Mouse (Mus musculus) spleen, postnatal 4 days (tissue): ENCODE measurements around the gene Samd4.

Source experiments
- DNase-seq, 2 experiments: peaks; one replicate each; pipeline ENCODE4 v3.0.0; 2022; ENCODE audit warnings: low spot score in 2 of 2

Gene Samd4

DNA sequence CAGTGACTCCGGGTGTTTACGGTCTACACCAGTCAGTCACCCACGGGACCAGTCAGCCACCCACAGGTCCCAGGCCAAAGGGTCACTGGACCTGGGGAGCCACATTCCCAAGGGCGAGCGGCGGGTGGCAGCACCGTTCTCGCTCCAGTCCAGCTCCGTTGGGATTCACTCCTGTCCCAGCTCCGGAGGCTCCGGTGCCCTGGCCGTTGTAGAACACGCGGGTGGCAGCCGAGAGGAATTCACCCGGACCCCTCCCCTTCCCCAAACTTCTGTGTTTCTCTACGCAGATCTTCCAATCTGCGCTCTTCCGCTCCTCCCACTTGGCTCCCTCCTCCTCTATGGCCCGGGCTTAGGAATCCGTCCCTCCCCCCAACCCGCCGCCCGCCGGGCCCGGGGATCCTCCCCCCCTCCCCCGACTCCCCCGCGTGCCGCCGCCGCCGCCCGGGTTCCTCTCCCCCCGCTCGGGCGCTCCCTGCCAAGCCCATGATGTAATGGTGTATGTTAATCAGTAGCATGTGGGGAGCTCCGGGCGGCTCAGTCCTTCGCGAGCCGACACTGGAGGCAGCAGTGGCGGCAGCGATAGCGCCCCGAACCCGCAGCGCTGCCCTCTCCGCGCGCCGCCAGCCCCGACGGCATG is at the start of gene Samd4:
Gene Samd4, plus strand, starts transcription at position 424 of the 637 bp plus-strand sequence.
- DNase-seq, result peak; percentile 32 to 64

DNA sequence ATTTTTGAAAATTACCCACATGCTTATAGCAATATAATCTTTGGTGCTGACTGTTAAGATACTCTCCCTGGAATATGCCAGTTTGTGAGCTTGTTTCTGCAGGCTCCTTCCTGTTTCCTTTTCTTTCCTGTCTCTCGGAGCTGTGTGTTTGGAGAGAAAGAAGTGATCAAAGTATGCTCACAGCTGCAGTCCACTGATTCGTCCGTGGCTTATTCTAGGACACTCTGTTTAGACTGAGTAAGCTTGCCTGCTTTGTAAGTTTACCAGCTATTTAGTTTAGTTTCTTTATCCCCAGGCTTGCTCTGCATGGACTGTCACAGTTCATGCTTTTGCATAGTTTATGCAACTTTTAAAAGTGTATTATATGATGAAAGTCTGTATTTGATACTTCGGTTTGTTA is 43.3 kb upstream of the Samd4 start:
- DNase-seq, result no peak

DNA sequence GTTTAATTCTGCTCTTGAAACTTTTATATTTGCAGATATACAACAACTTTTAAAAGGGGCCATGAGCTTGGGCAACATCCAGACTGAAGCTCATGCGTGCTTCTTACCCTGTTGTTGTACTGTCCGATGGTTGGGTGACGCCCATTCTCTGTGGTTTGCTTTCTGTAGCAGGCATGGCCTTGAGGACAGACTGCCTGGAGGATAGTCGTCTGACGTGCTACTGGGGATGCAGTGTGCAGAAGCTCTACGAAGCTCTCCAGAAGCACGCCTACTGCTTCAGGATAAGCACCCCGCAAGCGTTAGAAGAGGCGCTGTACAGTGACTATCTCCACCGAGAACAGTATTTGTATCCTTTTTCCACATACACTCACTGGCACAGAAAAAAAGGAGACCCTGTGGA is 36.9 kb upstream of the Samd4 start:
- DNase-seq, result no peak

DNA sequence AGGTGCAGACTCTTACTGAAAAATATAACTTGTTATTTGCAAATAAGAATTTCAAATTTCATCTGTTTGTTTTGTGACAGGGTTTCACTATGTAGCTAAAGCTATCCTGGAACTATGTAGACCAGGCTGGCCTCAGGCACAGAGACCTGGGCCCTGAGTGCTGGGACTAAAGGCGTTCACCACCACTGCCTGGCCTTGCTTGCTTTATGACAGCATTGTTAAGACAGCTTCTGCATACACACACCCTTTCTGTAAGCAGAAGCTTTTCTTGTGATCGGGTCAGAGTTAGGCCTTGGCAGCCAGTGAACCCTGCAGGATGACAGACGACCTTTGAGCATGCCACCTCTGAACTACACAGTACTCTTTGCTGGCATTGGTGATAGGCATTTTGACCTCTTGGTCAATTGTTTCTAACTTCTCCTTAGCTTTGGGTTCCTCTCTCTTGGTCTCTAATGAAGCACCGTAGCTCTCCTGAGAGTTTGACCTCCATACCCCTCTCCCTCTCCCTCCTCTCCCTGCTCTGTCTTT is 34.5 kb upstream of the Samd4 start:
- no peak for DNase-seq

DNA sequence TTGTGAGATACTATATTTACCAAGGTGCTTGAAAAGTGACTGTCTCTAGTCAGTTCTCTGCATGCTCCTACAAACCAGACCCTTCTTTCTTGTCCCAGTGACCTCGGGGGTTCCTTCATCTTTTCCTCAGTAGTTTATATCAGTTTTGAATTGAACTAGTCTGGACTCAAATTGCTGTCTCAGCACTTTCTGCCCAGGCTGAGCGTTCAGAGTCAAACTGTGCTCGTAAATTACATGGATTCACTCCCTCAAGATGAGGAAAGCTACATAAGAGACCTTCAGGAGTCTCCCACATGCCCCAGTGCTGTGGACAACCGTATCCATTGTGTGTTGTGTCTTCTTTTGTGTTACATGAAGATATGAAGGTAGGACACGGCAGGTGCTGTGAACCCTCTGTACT is 33.9 kb upstream of the Samd4 start:
- DNase-seq, result no peak

DNA sequence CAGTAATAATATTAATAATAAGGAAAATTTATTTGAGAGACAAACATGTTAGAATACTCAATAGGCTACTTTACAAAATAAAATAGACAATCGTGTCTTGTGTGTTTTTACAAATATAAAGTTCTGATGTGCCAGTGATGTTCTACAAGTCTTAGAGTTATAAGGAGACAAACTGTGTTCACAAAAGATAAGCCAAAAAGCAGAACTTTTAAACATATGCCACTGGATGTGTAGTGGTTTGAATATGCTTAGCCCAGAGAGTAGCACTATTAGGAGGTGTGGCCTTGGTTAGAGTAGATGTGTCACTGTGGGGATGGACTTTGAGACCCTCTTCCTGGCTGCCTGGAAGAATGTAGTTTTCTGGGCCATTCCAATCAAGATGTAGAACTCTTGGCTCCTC is 32.9 kb upstream of the Samd4 start:
- DNase-seq, result no peak

DNA sequence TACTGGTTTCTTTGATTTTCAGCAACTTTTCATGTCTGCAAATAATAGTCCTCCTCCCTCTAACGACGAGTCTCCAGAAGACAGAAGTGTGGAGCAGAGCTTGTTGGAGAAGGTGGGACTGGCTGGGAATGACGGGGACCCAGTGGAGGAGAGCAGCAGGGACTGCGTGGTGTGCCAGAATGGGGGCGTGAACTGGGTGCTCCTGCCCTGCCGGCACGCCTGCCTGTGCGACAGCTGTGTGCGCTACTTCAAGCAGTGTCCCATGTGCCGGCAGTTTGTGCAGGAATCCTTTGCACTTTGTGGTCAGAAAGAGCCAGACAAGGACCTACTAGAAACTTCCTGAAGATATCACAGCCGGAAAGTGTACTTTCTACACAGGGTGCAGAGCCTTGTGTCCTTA is 29.0 kb upstream of the Samd4 start:
- no peak for DNase-seq

DNA sequence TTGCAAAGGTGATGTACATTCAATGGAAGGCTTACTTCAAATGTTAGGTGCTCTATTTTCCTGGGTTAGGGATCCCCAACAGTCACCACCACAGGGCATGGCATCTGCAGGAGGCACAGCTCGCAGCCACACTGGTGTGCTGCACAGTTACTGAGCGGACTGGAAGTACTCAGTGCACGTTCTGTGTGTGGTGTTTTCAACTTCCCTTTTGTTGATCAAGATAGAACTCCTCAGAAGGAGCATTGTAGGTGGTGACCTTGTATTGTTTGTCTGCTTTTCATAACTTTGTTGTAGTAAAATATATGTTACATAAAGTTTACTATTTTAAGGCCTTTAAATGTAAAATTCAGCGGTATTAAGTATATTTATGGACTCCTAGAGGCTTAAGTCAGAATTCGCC is 19.7 kb upstream of the Samd4 start:
- DNase-seq, result no peak

DNA sequence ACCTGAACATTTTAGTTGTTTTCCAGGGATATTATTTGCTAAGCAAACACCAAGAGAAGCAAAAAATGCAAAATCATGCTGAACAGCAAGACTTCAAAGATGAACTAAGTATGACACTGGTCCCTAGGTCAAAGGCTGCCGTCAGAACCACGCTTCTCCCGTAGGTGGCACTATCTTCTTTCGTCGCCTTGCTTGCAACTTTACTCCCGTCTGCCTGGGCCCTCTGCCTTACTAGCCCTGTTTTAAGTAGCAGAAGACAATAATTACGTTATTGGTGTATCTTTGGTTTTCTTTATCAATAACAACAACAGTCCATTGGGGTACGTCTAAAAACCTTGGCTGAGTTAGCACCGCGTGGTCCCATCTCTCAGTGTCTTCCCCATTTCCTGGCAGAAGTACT is 1.7 kb upstream of the Samd4 start:
- DNase-seq, result peak in 1 of 2 experiments; percentile 31

DNA sequence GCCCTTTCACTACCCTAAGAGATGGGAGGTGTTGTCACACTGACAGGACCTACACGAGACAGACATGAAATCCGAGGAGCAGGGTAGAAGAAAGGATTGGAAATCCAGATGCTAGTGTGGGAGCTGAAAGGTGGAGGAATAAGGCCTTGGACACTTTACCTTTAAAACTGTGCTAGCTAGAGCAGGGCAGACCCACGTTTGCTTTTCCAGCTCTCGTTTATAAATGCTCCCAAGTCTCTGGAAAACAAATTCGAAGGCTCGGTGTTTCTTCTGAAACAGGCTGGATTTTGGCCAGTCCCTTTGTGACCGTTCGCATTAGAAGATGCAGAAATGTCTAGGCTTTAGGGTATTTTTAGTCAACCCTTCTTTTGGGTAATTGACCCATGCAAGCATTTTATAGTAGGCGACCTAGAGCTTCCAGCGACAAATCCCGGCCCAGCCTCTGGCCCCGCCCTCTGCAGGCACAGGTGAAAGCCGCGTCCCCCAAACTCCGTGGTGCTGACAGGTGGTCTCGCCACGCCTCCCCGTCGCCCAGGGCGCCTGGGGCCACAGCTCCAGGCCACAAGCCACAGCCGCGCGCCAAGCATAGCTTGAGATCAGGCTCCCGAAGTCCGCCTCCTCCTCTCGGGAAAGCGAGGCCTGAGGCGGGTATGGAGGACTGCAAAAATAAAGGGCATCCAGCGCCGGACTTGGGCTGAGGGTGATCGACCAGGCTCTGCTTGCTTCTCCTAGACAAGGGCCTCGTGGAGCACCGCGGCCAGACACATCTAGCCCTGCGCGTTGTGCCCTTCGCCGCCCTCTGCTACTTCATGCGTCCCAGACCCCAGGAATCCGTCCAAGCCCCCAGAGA is 848 bp upstream of the Samd4 start:
- no peak for DNase-seq

DNA sequence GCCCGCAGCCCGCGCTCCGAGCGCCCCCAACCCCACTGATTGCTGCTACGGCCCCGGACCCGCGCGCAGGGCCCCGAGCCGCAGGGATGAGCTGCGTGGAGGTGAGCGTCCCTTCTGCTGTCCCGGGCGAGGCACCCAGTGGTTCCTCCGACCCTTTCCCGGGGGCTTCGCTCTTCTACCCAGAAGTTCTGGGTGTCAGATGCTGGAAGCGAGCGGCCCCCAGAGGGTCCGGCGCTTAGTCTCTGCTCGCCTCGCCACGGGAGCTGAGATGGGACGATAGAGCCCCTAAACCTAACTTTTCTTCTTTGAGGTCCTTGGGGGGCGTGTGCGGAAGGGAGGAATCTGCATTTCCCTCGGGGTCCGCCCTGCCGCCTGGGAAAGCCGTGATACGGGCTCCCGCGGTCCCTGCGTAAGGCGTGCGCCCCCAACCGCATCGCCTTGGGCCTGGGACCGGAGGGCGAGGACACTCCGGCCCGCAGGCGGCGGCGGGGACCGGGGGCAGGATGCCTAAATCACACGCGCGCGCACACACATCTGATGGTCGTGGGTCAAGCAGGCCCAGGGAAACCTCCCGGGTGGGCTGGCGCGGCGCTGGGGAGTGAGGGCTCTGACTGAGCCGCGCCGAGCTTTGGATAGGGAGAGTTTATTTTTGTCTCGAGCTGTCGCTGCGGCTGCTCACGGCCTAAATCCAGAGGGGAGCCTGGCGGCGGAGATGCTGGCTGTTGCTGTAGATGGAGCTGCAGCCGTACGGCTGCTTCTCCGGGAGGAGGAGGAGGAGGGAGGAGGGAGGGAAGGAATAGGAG is 615 bp downstream of the Samd4 start:
- peak in 1 of 2 experiments; percentile 65 for DNase-seq

DNA sequence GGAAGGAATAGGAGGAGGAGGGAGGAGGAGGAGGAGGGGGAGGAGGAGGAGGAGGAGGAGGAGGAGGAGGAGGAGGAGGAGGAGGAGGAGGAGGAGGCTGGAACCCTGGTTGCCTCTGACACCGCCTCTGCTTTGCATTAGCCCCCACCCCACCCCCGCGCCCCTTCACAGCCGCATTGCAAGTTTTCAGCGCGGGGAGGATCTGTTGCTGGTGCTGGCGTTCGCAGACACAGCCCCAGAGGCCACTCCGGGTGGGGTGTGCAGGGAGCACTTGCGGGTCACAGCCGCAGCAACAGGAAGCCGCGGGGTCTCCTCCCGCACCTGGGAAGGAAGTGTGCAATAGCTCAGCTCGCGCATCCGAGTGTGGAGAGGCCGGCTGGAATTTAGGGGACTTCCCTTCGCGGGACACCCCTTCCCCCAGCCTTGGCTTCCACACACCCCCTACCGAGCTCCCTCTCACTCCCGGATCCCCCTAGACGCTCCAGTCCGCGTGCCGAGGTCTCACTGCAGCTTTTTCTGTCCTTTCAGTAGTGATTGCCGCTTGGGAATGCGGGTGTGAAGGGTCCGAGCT is 1.3 kb downstream of the Samd4 start:
- DNase-seq, result peak in 1 of 2 experiments; percentile 67

DNA sequence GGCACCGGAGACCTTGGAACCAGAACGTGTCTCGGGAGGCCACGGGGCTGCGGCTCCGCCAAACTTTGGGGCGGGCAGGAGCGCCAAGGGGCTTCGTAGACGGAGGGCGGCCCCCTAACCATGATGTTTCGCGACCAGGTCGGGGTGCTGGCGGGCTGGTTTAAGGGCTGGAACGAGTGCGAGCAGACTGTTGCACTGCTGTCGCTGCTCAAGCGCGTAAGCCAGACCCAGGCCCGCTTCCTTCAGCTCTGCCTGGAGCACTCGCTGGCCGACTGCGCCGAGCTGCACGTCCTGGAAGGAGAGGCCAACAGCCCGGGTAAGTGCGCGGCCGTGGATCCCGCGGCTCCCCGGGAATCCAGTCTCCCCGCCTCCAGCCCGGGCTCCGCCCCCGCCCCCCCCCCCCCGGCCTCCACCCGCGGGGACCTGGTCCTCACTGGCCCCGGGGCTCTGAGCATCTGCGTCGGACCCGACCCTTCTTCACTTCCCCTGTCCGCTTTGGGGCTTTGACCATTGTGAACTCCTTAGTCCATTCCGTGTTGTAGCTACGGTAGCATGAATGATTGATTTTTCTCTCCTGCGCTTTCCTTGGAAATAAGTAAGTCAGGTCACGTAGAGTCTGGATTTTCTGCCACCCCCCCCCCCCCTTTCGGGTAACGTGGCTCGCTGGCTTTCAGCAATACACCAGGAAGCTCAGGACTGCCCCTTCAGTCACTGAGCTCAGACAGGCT is 2.2 kb downstream of the Samd4 start:
- DNase-seq, result peak; percentile 16 to 67

DNA sequence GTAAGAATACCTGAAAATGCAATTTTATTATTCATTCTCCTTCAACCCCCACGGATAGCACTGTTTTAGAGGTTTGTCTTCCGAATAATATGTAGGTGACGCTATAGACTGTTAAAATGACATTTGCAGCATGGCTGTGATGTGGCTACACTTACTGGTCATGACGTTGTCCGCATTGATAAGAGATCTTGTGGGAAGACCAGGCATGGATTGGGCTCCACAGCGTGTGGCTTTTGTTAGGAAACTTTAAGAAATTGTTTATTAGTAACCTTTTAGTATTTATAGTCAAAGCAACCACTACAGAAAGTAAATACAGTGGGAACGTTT is 2.7 kb downstream of the Samd4 start:
- no peak for DNase-seq

DNA sequence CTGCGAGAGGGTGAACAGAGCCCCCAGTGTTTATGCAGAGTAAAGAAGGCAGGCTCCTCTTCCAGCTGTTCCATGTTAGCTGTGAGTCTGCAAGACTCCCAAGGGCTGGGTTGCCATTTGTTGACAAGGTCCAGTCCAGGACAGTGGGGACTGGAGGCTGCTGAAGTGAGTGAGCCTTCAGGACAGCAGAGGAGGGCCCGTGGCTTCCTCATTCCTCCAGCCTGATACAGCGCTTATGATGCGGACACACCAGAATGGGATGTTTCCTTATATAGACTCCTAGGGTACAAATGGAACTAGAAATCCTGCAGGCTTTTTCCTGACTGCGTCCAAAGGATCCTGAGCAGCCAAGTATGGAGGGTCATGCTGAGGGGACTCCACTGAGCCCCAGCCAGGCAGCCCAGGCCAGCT is 3.2 kb downstream of the Samd4 start:
- no peak for DNase-seq

DNA sequence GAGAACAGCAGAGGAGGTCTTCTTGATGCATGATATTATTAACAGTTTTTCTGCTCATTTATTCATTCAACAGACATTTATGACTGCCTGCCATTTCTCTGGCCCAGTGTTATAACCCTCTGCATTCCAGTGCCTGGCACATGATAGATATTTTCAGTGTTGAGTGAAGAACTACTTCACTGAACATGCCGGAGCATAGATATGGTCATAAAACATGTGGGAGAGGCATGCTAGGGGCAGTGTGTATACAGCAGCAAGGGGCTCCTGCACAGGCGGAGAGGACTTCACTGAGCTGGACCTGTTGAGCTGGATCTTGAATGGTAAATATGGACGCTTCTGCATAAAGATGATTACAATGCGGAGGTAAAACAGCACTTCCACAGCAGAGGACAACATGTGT is 6.4 kb downstream of the Samd4 start:
- no peak for DNase-seq

DNA sequence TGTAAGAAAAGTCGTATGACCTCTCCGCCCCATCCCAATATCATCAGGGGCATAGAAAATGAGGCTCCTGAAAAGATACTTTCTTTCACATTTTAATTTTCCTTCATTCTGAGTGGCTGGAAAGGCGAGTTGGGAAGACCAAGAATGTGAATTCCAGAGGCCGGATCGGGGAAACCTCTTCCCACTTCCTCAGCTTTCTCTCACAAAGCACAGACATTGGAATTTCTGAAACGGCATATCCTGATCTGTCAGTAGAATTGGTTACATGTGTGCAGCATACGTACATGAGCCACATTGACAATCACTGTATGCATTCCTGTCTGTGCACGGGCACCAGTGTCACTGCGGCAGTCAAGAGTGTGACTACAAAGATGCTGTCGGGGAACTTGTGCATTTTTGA is 11.3 kb downstream of the Samd4 start:
- no peak for DNase-seq

DNA sequence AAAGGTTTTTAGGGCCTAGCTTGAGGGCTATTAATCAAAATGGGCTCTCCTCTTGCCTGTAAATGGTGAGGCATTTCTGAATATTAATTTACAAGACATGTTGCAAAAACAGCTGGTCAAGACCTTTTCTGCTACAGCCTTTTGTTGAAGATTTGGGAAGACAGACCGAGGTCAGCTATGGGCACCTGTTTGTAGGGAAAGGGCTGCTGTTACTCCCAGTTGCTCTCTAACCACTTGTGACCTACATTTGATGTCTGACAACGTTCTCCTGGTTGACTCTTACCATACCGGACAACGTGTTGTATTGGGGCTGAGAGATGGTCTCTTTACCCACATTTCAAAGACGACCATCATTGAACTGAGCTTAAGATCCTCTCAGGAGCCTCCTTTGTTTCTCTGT is 15.3 kb downstream of the Samd4 start:
- no peak for DNase-seq

DNA sequence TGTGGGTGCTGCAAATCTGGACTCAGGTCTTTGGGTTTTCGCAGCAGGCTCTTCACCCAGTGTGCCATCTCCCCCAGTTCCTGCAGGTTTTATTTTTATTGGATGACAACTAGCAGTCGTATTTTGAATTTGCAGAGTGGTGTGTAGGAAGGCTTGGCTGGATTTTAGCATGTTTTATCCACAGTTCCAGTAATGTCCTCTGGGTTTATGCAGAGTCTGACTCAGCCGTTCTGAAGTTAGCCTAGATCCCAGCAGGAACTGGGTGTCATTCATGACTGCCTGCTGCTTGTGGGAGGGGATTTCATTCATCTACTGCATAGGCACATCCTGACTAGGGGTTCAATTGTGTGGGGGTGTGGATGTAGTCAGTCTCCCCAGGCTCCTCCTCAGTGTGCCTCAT is 16.0 kb downstream of the Samd4 start:
- DNase-seq, result no peak

DNA sequence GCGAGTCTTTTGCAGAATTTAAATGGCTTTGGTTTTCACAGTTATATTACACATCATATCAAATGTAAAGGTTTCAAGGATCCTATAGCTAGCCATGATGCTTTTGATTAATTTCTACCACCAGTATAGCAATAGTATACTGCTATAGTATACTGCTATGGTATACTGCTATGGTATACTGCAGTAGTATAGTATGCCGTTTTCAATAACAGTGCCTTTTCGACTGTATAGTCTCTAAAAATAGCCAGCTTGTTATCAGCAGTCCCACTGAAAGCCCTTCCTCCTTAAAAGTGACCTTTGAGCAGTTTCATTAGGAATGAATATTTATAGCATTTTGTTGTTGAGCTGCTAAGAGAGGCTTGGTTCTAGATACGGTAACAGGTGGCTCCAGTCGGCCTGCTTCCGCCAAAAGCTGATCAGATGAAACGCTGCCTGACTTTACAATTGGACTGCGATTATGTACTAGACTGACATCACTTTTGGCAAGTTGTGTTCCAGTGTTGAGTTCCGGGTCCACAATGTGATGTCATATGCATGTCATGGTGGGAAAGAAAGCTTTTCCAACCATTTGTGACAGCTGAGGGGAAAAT is 19.9 kb downstream of the Samd4 start:
- no peak for DNase-seq

DNA sequence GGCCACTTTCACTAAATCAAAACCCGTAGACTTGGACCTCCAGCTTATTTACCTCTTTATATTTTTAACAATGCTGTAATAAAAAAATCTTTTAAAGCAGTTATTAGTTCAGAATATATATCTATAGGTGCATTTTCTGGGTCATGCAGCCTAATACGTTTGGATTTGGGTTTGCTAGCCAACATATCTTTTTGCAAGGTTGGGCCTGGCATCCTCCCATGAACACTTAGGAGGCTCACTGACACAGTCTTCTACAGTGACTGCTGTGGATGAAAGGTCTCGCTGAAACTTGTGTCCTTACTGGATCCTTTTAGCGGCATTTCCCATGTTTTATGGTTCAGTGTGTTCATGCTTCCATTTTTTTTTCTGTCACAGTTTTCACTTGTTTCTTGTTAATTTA is 21.6 kb downstream of the Samd4 start:
- DNase-seq, result no peak
